13 mouse cellular contexts compared by ENCODE assay signal in the genomic region with DNA sequence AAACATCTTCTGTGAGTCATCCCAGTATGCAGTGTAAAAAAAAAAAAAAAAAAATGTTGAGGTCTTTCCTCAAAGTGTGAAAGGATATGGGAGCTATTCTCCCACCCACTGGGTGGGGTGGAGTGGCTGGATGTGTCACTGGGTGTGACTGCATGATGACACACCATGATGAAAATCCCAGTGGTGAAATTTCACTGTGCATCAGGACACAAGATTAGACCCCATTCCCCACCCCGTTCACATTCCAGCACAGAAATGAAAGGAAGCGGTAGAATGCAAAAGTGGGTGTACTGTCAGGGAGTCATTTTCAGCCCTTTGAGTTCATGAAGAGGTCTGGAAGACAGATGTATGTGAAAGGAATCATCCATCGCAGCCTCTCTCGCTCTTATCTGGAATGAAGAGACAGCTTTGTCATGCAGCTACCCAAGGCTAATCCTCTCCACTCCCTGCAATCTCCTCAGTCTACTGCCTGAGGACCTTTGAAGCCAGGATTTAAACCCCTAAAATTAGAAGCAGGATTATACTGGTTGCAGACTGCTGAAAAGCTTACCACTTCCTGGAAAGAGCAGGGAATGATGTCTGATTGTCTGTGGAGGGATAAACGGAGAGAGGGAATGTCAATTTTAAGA.
DNase-seq lines count a peak whose midpoint lies in the region; ATAC-seq and TF ChIP-seq lines count a peak whose summit lies in the region.
"Had no signal": no experiment of that assay in that cellular context is flagged by ENCODE, and none has a peak within 500 bp of the region (broad histone marks: within the 10 kb centered on the region; RNA-seq: fewer than 3 reads in every experiment).

No protein-coding gene starts in this region.

- H3K4me2 ChIP-seq in intestine, embryonic 15.5 days (replicated peaks) = no peak overlapping the region
- H3K4me2 ChIP-seq in intestine, postnatal 0 days (replicated peaks; ENCODE audit: low read depth) = no peak overlapping the region
- H3K4me2 ChIP-seq in heart, embryonic 16.5 days (ENCODE audit: low read depth, low read length) = no peak overlapping the region
- H3K4me2 ChIP-seq in intestine, embryonic 16.5 days (ENCODE audit: low read depth, low read length) = no peak overlapping the region
- H3K4me2 ChIP-seq: embryonic facial prominence, embryonic 12.5 days; midbrain, embryonic 12.5 days had no signal

- no peak overlapping the region for H3K9ac ChIP-seq in intestine, embryonic 15.5 days
- no peak overlapping the region for H3K9ac ChIP-seq in intestine, postnatal 0 days (ENCODE audit: low read depth, low read length)
- H3K9ac ChIP-seq in ES-E14 (ENCODE audit: insufficient read depth, low read depth, low read length, poor library complexity, severe bottlenecking) = no peak overlapping the region
- no peak overlapping the region for H3K9ac ChIP-seq in heart, embryonic 16.5 days (ENCODE audit: low read length)
- no peak overlapping the region for H3K9ac ChIP-seq in intestine, embryonic 16.5 days (ENCODE audit: low read depth, low read length)
- H3K9ac ChIP-seq: embryonic facial prominence, embryonic 12.5 days; forebrain, postnatal 0 days; midbrain, embryonic 12.5 days had no signal

- H3K4me1 ChIP-seq in intestine, embryonic 15.5 days (replicated peaks) = no peaks in the 10 kb centered on the region
- no peaks in the 10 kb centered on the region for H3K4me1 ChIP-seq in intestine, postnatal 0 days (replicated peaks; ENCODE audit: control insufficient read depth, insufficient read depth, low read length)
- H3K4me1 ChIP-seq in ES-E14 (ENCODE audit: control insufficient read depth in 2 of 2, insufficient read depth in 2 of 2, low read length in 2 of 2, poor library complexity in 1 of 2) = no peaks in the 10 kb centered on the region
- H3K4me1 ChIP-seq in heart, embryonic 16.5 days (ENCODE audit: control insufficient read depth, insufficient read depth, low read length) = no peaks in the 10 kb centered on the region
- no peaks in the 10 kb centered on the region for H3K4me1 ChIP-seq in intestine, embryonic 16.5 days (ENCODE audit: control insufficient read depth, insufficient read depth, low read length)
- H3K4me1 ChIP-seq: embryonic facial prominence, embryonic 12.5 days; hindbrain, embryonic 10.5 days; midbrain, embryonic 12.5 days had no signal

- H3K9me3 ChIP-seq in intestine, embryonic 15.5 days = no peaks in the 10 kb centered on the region
- H3K9me3 ChIP-seq in intestine, postnatal 0 days (ENCODE audit: control insufficient read depth) = no peaks in the 10 kb centered on the region
- H3K9me3 ChIP-seq in ES-E14 (ENCODE audit: control insufficient read depth, insufficient read depth, low read depth, low read length) = no peaks in the 10 kb centered on the region
- no peaks in the 10 kb centered on the region for H3K9me3 ChIP-seq in heart, embryonic 16.5 days (replicated peaks; ENCODE audit: control insufficient read depth, low read length)
- no peaks in the 10 kb centered on the region for H3K9me3 ChIP-seq in intestine, embryonic 16.5 days (ENCODE audit: control insufficient read depth, low read length)
- H3K9me3 ChIP-seq: embryonic facial prominence, embryonic 12.5 days; hindbrain, embryonic 10.5 days; midbrain, embryonic 12.5 days had no signal

- 41% methylated on average over 5 of the region's 5 CpGs for WGBS in intestine, embryonic 15.5 days
- WGBS in intestine, postnatal 0 days = 50% methylated on average over 5 of the region's 5 CpGs
- WGBS in heart, embryonic 16.5 days = 29% methylated on average over 5 of the region's 5 CpGs
- 49% methylated on average over 5 of the region's 5 CpGs for WGBS in intestine, embryonic 16.5 days

- in situ Hi-C loops in ES-E14 (cut with MboI; ENCODE audit: low sequenced_read_pairs in 2 of 2, unreplicated experiment in 2 of 2) = no loop called here

- no peak for TF ChIP-seq CTCF in intestine, postnatal 0 days (IDR thresholded peaks at IDR 0.05; ENCODE audit: low read depth)

- ATAC-seq in intestine, embryonic 15.5 days = peak; percentile 37; the same call in 1 of the 2 replicates
- no peak for ATAC-seq in intestine, postnatal 0 days
- ATAC-seq in heart, embryonic 16.5 days (replicated peaks; ENCODE audit: extremely low read depth, insufficient read depth, low FRiP score) = peak; percentile 32; the same call in 1 of the 2 replicates
- ATAC-seq in intestine, embryonic 16.5 days = no peak
- ATAC-seq: forebrain, postnatal 0 days had no signal

- H3K27me3 ChIP-seq in intestine, embryonic 15.5 days (replicated peaks) = no peaks in the 10 kb centered on the region
- H3K27me3 ChIP-seq in intestine, postnatal 0 days (replicated peaks; ENCODE audit: control insufficient read depth, insufficient read depth, low read length) = no peaks in the 10 kb centered on the region
- no peaks in the 10 kb centered on the region for H3K27me3 ChIP-seq in heart, embryonic 16.5 days (ENCODE audit: control insufficient read depth, insufficient read depth, low read length)
- no peaks in the 10 kb centered on the region for H3K27me3 ChIP-seq in intestine, embryonic 16.5 days (replicated peaks; ENCODE audit: control insufficient read depth, insufficient read depth, low read length)
- H3K27me3 ChIP-seq: embryonic facial prominence, embryonic 12.5 days; midbrain, embryonic 12.5 days had no signal

- H3K27ac ChIP-seq in intestine, embryonic 15.5 days = no peak overlapping the region
- H3K27ac ChIP-seq in intestine, postnatal 0 days (ENCODE audit: low read depth, low read length) = no peak overlapping the region
- no peak overlapping the region for H3K27ac ChIP-seq in ES-E14 (ENCODE audit: insufficient read depth, low read depth, low read length, poor library complexity, severe bottlenecking)
- H3K27ac ChIP-seq in heart, embryonic 16.5 days (ENCODE audit: low read length) = no peak overlapping the region
- H3K27ac ChIP-seq in intestine, embryonic 16.5 days (ENCODE audit: low read length) = no peak overlapping the region
- H3K27ac ChIP-seq: embryonic facial prominence, embryonic 12.5 days; hindbrain, embryonic 10.5 days; midbrain, embryonic 12.5 days had no signal

- no peaks in the 10 kb centered on the region for H3K36me3 ChIP-seq in intestine, embryonic 15.5 days
- no peaks in the 10 kb centered on the region for H3K36me3 ChIP-seq in intestine, postnatal 0 days (ENCODE audit: control insufficient read depth, insufficient read depth)
- H3K36me3 ChIP-seq in ES-E14 (ENCODE audit: control insufficient read depth, insufficient read depth, low read length, poor library complexity, severe bottlenecking) = no peaks in the 10 kb centered on the region
- no peaks in the 10 kb centered on the region for H3K36me3 ChIP-seq in heart, embryonic 16.5 days (ENCODE audit: control insufficient read depth, insufficient read depth)
- no peaks in the 10 kb centered on the region for H3K36me3 ChIP-seq in intestine, embryonic 16.5 days (ENCODE audit: control insufficient read depth, insufficient read depth, low read length)
- H3K36me3 ChIP-seq: embryonic facial prominence, embryonic 12.5 days; hindbrain, embryonic 10.5 days; midbrain, embryonic 12.5 days had no signal

- DNase-seq in adrenal gland, adult 2 months = peak; percentile 80
- DNase-seq in adrenal gland, postnatal 4 days (ENCODE audit: low spot score in 2 of 2) = no peak
- DNase-seq in ES-E14 (ENCODE audit: low read depth, low spot score) = peak; percentile 16
- no peak for DNase-seq in kidney, adult 11 months
- DNase-seq: forebrain, postnatal 0 days; thymus, postnatal 14 days had no signal

- H3K4me3 ChIP-seq in intestine, embryonic 15.5 days (replicated peaks) = no peak overlapping the region
- H3K4me3 ChIP-seq in intestine, postnatal 0 days (ENCODE audit: low read depth, low read length) = no peak overlapping the region
- H3K4me3 ChIP-seq in ES-E14 (ENCODE audit: insufficient read depth in 1 of 2, low read depth in 1 of 2, low read length in 2 of 2, poor library complexity in 1 of 2, severe bottlenecking in 1 of 2) = no peak overlapping the region
- H3K4me3 ChIP-seq in heart, embryonic 16.5 days (ENCODE audit: low read length) = no peak overlapping the region
- no peak overlapping the region for H3K4me3 ChIP-seq in intestine, embryonic 16.5 days (ENCODE audit: low read length)
- H3K4me3 ChIP-seq: embryonic facial prominence, embryonic 12.5 days; hindbrain, embryonic 10.5 days; midbrain, embryonic 12.5 days had no signal

TF ChIP-seq in ES-E14, 5 proteins besides CTCF, POLR2A, EP300 and RAD21:
- TF ChIP-seq MAFK (IDR thresholded peaks at IDR 0.05; ENCODE audit: insufficient read depth, low read depth, low read length) (no peak), ZC3H11A (IDR thresholded peaks at IDR 0.05; ENCODE audit: borderline replicate concordance, low read depth, low read length) (no peak), CHD2 (IDR thresholded peaks at IDR 0.05; ENCODE audit: low read depth, low read length) (no peak), HCFC1 (IDR thresholded peaks at IDR 0.05; ENCODE audit: borderline replicate concordance, insufficient read depth, low read length) (no peak), ZNF384 (IDR thresholded peaks at IDR 0.05; ENCODE audit: low read depth, low read length) (no peak)

Comparison
In these comparisons a context has a peak if more than half of its experiments do, and no peak if none do; other contexts are left out.
1. DNase-seq: peak in adrenal gland, adult 2 months (single experiment) and ES-E14 (single experiment); none in adrenal gland, postnatal 4 days (0 of 2) and kidney, adult 11 months (single experiment).
2. ATAC-seq: peak in intestine, embryonic 15.5 days (single experiment) and heart, embryonic 16.5 days (single experiment); none in intestine, postnatal 0 days (single experiment) and intestine, embryonic 16.5 days (single experiment).